Mouse (Mus musculus) frontal cortex, postnatal 25 days (tissue): ENCODE data around the gene Coro1a.
"Not testable (repeated sequence)": the region's sequence is repeated elsewhere in the genome, so short reads cannot be mapped to it uniquely, and the experiment has no call there.

ENCODE experiments used
- DNase-seq, 2 experiments: peaks; one replicate each; pipeline ENCODE4 v3.0.0; 2022; ENCODE audit warnings: low spot score in 2 of 2

Gene Coro1a

DNA sequence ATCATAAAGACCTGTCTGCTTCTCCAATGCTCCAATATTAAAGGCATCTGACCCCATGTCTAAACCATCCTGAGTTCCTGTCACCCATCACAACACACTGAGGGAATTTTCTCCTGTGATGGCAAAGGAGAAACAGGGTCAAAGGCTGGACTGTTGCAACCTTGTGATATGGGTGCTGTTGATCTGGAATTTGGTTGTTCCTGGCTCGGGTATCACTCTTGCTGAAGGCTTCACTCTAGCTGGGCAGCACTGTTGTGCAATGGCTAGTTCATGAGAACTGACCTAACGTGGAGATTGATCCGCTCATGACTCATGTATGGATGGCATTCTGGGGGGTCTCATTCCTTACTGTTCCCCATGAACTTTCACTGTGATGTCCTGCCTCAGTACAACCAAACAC is 18.6 kb downstream of the Coro1a start:
- no peak for DNase-seq

DNA sequence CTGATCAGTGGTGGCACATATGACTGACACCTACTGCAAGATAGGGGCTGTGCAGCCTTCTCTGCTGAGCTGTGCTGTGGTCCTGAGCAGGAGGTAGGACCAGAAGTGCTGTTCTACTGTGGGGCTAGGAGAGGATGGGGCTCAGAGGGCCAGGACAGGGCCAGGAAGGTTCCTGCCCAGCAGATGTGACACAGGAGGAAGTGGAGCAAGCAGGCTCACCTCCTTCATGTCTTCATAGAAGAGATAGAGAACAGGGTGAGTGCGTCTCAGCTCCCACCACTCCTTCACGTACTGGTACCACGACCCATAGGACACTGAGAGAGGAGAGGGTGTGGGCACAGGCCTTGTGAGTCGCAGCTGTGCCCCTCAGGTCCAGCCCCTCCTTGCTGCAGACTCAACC is 19.4 kb downstream of the Coro1a start:
- DNase-seq: not testable (repeated sequence)

DNA sequence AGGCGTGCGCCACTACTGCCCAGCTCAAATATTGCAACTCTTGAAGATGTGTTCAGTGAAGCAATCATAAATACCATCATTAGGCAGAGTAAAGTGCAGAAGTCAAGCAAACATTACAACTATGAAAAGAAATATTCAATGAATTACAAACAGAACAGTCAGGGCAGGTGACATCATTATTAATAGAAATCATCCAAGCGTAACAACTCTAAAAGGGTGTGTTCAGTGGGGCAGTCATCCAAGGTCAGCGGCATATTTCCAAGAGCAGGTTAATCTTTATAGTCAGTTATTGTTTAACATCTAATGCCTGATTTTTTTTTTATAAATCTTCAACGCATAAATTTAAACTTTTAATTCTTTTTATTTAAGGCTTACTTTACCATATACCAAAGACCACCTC is 26.4 kb downstream of the Coro1a start:
- no peak for DNase-seq

DNA sequence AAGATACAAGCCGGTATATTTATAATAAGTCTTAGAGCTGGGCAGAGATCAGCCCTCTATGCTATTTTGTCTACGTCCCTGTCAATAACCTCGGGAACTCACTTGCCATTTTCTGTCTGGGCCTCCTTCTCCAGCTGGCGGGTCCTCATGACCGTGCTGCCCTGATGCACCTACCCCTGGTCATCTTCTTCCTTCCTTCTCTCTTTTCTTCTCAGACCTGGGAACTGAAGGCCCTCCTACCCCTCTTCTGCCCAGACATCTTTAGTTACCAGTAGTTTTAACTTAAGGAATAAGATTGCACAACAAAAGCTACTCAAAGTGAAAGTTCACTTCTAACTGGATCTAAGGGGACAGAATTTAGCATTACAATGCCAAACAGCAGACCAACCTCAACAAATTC is 27.9 kb downstream of the Coro1a start:
- DNase-seq: no peak

DNA sequence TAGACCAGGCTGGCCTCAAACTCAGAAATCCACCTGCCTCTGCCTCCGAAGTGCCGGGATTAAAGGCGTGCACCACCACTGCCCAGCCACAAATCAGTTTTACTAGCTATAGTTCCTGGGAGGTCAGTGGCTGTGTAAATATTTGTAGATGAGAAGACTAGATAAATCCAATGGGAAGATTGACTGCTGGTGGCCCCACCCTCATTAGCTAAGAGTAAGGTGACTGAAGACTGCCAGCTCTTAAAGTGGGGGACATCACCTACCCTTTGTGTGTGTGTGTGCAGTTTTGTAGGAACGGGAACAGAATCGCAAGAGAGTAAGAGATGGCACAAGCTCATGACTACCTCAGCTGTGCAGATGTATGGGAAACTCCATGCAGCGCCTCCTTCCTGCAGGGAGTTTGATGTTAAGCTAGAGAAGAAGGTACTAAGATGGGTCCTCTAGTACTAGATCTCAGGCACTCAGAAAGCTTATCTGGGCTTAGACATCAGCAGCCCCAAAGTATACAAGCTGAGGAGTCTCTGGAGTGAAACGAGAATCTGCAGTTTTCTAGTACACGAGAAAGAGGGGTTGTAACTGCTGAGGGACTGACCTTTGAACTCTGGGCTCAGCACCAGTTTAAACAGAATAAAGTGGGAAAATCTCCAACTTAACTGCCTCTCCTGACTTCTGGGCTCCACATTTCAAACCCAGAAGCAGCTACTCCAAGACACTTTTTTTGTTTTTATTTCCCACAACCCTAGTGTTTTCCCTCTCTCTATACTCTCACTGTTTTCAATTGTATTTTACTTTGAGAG is 28.8 kb downstream of the Coro1a start:
- DNase-seq: no peak

DNA sequence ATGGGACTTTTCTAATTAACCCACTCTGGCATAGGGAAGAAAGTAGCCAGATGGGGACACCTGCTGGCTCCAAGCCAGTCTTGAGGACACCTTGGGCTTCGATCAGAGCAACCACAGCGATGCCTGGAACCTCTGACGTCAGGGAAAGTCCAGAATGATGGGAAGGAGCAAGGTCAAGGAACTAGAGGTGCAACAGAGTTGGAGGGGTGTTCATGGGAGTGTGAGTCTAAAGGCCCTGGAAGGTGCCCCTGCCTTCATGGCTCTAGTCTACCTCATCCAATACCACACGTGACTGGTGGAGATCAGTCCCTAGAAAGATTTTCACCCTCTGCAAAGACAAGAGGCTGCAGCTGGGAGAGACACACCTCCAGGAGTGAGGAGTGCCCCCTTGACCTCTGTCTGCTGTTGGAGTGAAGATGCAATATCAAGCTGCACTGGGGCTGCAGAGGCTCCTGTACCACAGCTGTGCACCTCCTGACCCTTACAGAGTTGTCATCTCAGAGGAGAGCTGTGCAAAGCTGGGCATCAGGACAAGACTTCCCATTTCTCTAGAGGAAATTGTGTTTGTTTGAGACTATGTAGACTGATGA is 30.9 kb downstream of the Coro1a start:
- no peak for DNase-seq

DNA sequence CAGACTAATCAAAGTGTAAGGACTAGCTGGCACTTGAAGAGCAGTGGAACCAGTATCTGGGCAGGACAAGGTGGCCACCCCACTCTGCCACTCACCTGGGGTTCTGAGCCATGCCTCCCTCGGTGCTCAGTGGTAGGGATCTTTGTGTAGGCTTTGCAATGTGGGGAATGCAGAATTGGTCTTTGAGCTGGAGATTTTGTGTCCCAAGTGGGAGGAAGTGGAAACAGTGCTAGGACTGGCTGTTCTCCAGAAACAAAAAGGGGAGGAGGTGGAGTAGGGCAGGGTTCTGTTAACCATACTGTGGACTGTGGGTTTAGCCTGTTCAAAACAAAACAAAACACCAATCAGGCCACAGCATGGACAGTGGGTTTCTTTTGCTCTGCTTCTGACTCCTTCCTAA is 31.4 kb downstream of the Coro1a start, which contains the start of gene Sult1a1:
Gene Sult1a1, minus strand, starts transcription at position 226 of the 400 bp plus-strand sequence.
- no peak for DNase-seq

DNA sequence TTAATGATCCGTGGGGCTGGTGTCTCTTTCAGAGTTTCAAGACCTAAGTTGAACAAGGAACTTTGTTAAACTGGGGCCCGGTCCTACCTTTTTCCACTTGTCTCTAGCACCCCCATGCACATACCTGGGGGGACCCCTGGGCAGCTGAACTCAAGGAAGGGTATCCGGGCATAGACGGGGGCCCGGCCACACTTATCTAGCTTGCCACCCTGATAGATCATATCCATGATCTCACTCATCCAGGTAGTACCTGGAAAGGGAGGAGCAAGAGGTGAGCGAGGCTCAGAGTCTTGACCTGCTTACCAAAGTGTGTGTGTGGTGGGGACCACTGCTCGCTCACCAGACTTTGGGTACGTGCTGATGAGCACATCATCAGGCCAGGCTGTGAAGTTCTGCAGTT is 32.5 kb downstream of the Coro1a start:
- DNase-seq: no peak

DNA sequence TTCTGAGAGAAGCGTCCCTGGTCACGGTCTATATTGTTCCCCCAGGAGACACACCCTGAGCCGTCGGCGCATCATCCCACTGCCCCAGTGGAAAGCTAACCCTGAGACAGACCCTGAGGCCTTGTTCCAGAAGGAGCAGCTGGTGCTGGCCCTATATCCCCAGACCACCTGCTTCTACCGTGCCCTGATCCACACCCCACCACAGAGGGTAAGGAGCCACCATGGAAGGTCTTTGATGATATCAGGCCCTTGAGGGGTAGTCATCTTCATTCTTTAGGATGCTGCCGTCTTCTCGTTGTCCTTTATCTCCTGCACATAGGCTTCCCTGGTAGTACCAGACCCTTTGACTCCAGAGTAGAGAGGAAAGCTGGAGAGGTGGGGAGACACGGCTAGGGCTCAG is 35.5 kb downstream of the Coro1a start:
- no peak for DNase-seq

DNA sequence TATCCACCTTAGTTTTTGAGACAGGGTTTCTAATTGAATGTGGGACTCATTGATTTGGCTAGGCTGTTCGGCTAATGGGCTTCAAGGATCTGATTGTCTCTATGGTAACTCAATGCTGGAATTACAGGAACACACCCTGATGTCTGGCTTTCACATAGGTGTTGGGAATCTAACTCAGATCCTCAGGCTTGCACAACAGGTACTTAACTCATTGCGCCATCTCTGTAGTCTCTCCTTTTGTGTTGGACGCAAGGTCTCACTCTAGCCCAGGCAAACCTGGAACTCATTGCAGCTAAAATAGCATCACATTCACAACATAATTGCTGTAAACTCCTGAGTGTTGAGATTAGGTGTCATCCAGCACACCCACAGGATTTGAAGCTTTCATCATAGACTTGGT is 37.4 kb downstream of the Coro1a start:
- no peak for DNase-seq

DNA sequence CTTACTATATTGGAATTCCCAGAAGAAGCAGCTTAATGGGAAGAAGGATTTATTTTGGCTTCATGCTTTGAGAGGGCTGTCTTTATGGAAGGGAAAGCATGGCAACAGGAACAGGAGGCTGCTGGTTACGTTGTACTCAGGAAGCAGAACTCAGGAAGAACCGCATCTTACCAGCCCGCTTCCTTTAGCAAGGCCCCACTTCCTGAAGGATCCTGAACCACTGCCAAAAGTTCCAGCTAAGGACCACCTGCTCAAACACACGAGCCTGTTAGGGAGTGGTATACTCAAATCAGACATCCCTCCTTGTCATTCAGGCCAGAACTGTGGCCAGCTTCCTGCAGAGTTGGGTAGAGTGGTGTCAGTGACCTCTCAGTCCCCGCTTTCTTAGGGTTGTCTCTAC is 39.1 kb downstream of the Coro1a start:
- no peak for DNase-seq

DNA sequence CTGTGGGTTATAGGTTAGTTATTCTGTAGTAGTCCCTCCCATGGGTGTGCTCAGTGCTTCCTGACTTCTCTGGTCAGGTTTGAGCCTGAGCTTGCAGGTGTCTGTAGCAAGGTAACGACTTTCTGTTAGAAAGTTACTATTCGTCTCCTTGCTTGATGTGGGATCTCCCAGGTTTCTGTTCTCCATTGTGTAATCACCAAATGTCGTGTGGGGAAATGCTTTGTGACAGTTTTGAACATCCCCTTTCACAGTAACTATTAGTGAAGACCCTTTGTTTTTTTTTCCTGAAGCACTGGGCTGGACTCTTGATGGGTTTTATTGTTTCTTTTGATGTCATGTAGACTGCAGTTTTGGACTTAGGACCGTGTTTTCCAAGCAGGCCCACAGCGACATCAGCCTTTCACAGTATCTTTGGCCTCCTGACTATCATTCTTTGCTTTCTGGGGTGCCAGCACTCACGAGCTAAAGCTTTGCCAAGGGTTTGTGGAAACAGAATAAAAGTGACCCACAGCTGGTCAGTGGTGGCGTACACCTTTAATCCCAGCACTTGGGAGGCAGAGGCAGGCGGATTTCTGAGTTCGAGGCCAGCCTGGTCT is 40.0 kb downstream of the Coro1a start:
- no peak for DNase-seq

DNA sequence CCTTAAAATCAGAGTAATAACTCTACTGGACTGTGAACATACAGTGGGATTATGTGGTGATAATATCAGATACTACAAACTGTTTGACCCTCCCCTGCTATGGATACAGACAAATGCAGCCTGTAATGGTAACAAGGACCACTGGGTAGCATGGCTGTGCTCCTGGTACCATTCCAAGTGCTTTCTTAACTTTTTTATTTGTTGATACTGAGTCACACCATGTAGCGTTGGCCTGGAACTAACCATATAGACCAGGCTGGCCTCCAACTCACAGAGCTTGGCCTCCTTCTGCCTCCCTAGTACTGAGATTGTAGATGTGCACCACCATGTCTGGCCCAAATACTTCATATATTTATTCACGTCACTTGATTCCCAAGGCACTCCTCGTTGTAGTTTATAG is 42.3 kb downstream of the Coro1a start:
- DNase-seq: no peak

DNA sequence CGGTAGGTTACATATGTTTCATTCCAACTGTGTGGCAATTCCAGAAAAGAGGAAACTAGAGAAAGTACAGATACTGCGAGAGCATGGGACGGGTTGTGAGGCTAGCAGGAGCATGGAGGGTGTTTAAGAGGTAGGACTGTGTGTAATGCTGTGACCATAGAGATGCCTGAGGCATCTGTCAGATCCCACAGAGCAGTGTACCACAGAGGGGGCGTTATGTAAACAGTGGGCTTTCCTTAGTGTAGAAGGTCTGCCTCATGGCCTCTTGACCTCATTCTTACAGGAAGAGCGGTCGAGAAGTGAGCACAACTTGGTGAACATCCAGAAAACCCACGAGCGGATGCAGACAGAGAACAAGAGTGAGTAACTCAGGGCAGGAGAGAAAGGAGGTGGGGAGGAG is 43.9 kb downstream of the Coro1a start:
- DNase-seq: no peak

DNA sequence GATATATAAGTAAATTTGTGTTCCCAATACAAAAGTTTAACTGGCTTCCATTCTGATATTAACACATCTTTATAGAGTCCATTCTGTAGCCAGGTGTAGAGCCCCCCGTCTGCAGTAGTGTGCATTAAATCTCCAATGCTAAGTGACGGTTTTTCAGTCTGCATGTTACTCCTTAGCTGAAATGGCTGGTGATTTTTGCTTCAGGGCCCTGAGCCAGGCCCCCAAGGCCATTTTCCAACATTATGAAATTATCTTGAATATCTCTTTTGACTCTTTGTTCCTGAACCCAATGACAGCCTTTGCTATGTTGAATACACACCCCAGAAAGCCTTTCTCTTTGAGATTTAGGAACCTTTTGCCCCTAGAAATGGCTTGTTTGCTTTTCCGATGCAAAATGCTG is 47.8 kb downstream of the Coro1a start:
- no peak for DNase-seq

DNA sequence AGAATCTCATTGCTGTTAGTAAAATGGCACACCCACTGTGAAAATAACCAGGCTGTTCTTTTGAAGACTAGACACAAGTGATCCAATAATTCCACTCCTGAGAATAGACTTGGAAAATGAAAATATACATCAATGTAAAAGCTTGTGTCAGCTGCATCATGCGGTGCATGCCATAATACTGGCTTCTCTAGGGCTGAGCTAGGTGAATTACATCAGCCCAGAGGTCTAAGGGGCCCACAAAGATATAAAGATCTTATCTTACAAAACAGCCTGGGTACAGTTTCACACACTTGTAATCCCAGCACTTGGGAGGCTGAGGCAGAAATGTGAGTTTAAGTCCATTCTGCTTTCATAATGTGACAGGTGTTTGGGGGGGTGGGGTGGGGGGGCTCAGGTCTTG is 50.1 kb downstream of the Coro1a start:
- DNase-seq: no peak

DNA sequence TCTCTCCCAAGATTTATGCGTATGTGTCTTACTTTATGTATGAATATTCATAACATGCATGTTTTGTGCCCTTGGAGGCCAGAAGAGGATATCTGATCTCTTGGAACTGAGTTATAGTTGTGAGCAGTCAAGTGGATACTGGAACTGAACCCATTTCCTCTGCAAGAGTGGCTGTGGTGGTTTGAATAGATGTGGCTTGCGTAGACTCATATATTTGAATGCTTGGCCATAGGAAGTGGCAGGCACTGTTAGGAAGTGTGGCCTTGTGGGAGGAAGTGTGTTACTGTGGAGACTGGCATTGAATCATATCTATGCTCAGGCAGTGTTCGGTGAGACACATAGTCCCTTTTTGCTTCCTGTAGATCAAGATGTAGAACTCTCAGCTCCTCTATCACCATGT is 51.9 kb downstream of the Coro1a start:
- DNase-seq: no peak

DNA sequence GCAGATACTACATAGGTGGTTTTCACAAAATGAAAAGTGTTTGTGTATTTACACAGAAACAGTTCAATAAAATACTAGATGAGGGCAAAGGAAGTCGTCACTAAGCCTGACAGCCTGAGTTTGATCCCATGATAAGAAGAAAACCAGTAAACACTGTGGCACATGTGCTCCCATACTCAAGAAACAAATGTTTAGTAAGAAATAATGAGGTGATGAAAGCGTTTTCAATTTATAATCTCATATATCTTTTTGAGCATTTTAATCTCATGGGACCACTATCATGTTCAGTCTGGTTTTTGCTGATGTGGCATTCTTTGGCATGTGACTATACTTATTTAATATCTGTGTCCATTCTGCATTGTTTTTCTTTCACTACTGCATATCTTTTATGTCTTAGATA is 53.6 kb downstream of the Coro1a start:
- DNase-seq: no peak

DNA sequence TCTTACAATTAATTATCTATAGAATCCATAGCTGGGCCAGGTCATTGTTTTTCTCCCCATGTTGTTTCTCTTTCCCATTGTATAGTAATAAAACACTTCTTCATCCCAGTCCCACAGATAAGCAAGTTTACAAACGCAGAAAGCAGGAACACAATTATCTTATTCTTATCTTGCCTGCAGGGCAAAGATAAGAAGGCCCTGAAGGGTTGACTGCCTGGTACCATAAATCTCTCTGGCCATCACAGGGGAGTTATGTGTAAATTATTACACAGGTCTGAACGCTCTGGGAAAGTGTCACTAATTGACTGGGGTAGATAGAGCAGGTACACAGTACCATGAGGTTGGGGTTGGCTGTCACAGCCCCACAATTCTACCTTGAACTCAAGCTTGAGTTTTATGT is 56.7 kb downstream of the Coro1a start:
- no peak for DNase-seq
